Comparison of ENCODE assay signal across 9 mouse cellular contexts in genomic region chr12:80365345-80365744, GRCm38 (mm10).
A peak's percentile ranks its signal among the peaks of the same experiment; 100 is the strongest.
DNase-seq lines count a peak whose midpoint lies in the region; ATAC-seq and TF ChIP-seq lines count a peak whose summit lies in the region.
"Had no signal": no experiment of that assay in that cellular context is flagged by ENCODE, and none has a peak within 500 bp of the region (broad histone marks: within the 10 kb centered on the region; RNA-seq: fewer than 3 reads in every experiment).

No protein-coding gene starts in this region.

- no peaks in the 10 kb centered on the region for H3K9me3 ChIP-seq in lung, embryonic 16.5 days (ENCODE audit: control insufficient read depth, low read length)
- no peaks in the 10 kb centered on the region for H3K9me3 ChIP-seq in forebrain, embryonic 14.5 days (replicated peaks; ENCODE audit: control insufficient read depth, low read length)
- no peaks in the 10 kb centered on the region for H3K9me3 ChIP-seq in liver, embryonic 15.5 days (replicated peaks)

- TF ChIP-seq POLR2A in heart, adult 2 months (IDR thresholded peaks at IDR 0.05; ENCODE audit: insufficient read depth, low read depth, low read length), result no peak

- TF ChIP-seq CTCF in heart, adult 2 months (IDR thresholded peaks at IDR 0.05), result no peak

- ATAC-seq in lung, embryonic 16.5 days (ENCODE audit: low read depth), result 0 out of 2 replicates have a peak, but pooled peaks have one; percentile 7
- peak; percentile 15; the same call in 1 of the 2 replicates for ATAC-seq in forebrain, embryonic 14.5 days
- no peak for ATAC-seq in liver, embryonic 15.5 days (ENCODE audit: insufficient read depth)

- H3K4me1 ChIP-seq in heart, adult 2 months (ENCODE audit: control insufficient read depth, insufficient read depth, low read length), result peaks cover 1% of the 10 kb centered on the region; the same call in 1 of the 2 replicates
- peaks cover 24% of the 10 kb centered on the region for H3K4me1 ChIP-seq in lung, embryonic 16.5 days (replicated peaks; ENCODE audit: control insufficient read depth, insufficient read depth, low read length)
- peaks cover 16% of the 10 kb centered on the region for H3K4me1 ChIP-seq in forebrain, embryonic 14.5 days (ENCODE audit: control insufficient read depth, insufficient read depth, low read length)
- H3K4me1 ChIP-seq in liver, embryonic 15.5 days (replicated peaks), result peaks cover 5% of the 10 kb centered on the region; the same call in 1 of the 2 replicates

- no peak for DNase-seq in heart, adult 2 months
- DNase-seq in heart, adult 8-10 months (ENCODE audit: low spot score), result no peak
- no peak for DNase-seq in lung, postnatal 4 days
- no peak for DNase-seq in forebrain, embryonic 14.5 days (ENCODE audit: low spot score)
- DNase-seq in left cerebral cortex, adult 11 months (ENCODE audit: low spot score), result no peak
- no peak for DNase-seq in adrenal gland, postnatal 36 days
- DNase-seq: cerebellum, postnatal 36 days had no signal

- H3K27me3 ChIP-seq in heart, adult 2 months (ENCODE audit: control insufficient read depth, insufficient read depth, low read length), result no peaks in the 10 kb centered on the region
- H3K27me3 ChIP-seq in lung, embryonic 16.5 days (ENCODE audit: control insufficient read depth, insufficient read depth, low read depth, low read length), result no peaks in the 10 kb centered on the region
- H3K27me3 ChIP-seq in forebrain, embryonic 14.5 days (replicated peaks; ENCODE audit: control insufficient read depth, insufficient read depth, low read length), result no peaks in the 10 kb centered on the region
- H3K27me3 ChIP-seq in liver, embryonic 15.5 days, result no peaks in the 10 kb centered on the region

- H3K27ac ChIP-seq in heart, adult 2 months, result 0 out of 2 replicates have a peak overlapping the region, but pooled peaks have one; percentile 2
- peak overlapping the region; percentile 92 for H3K27ac ChIP-seq in lung, embryonic 16.5 days (ENCODE audit: low read length)
- 0 out of 2 replicates have a peak overlapping the region, but pooled peaks have one; percentile 1 for H3K27ac ChIP-seq in forebrain, embryonic 14.5 days (ENCODE audit: low read depth, low read length)
- 0 out of 2 replicates have a peak overlapping the region, but pooled peaks have one; percentile 10 for H3K27ac ChIP-seq in liver, embryonic 15.5 days (replicated peaks)

- intact Hi-C loops in heart, adult 2 months (cut with DNase I), result loop anchor here (5.0 kb wide), 1 partner anchor 108 kb away; no protein-coding TSS in a partner anchor

- H3K9ac ChIP-seq in heart, adult 2 months (ENCODE audit: low read depth, low read length), result no peak overlapping the region
- H3K9ac ChIP-seq in lung, embryonic 16.5 days (ENCODE audit: low read length), result peak overlapping the region; percentile 27
- no peak overlapping the region for H3K9ac ChIP-seq in forebrain, embryonic 14.5 days (ENCODE audit: low read length)
- no peak overlapping the region for H3K9ac ChIP-seq in liver, embryonic 15.5 days

- no peaks in the 10 kb centered on the region for H3K79me2 ChIP-seq in heart, adult 2 months (replicated peaks; ENCODE audit: control insufficient read depth, insufficient read depth, low read length)

- H3K4me2 ChIP-seq in lung, embryonic 16.5 days (ENCODE audit: low read depth, low read length), result peak overlapping the region; percentile 33; the same call in 1 of the 2 replicates
- no peak overlapping the region for H3K4me2 ChIP-seq in forebrain, embryonic 14.5 days (ENCODE audit: low read length)
- H3K4me2 ChIP-seq in liver, embryonic 15.5 days, result no peak overlapping the region

- H3K4me3 ChIP-seq in heart, adult 2 months, result no peak overlapping the region
- H3K4me3 ChIP-seq in lung, embryonic 16.5 days (ENCODE audit: low read length), result no peak overlapping the region
- H3K4me3 ChIP-seq in forebrain, embryonic 14.5 days (ENCODE audit: low read depth, low read length), result no peak overlapping the region
- no peak overlapping the region for H3K4me3 ChIP-seq in liver, embryonic 15.5 days (replicated peaks)

- 68% methylated on average over 3 of the region's 3 CpGs for WGBS in heart, adult 2 months
- WGBS in lung, embryonic 16.5 days, result 70% methylated on average over 3 of the region's 3 CpGs
- WGBS in forebrain, embryonic 14.5 days, result 72% methylated on average over 3 of the region's 3 CpGs
- 71% methylated on average over 3 of the region's 3 CpGs for WGBS in liver, embryonic 15.5 days (ENCODE audit: insufficient replicate concordance)

- H3K36me3 ChIP-seq in heart, adult 2 months (ENCODE audit: control insufficient read depth, insufficient read depth, low read length), result peaks cover 9% of the 10 kb centered on the region
- H3K36me3 ChIP-seq in lung, embryonic 16.5 days (ENCODE audit: control insufficient read depth, insufficient read depth, low read length), result peaks cover 6% of the 10 kb centered on the region
- H3K36me3 ChIP-seq in forebrain, embryonic 14.5 days (ENCODE audit: control insufficient read depth, insufficient read depth, low read length), result peaks cover 17% of the 10 kb centered on the region
- H3K36me3 ChIP-seq in liver, embryonic 15.5 days (replicated peaks), result peaks cover 19% of the 10 kb centered on the region; the same call in 1 of the 2 replicates

- no peak for TF ChIP-seq EP300 in heart, adult 2 months (IDR thresholded peaks at IDR 0.05; ENCODE audit: insufficient read depth, low read depth, low read length)

Comparison
In these comparisons a context has a peak if more than half of its experiments do, and no peak if none do; other contexts are left out.
1. H3K27ac ChIP-seq: peak in every context shown above with its lines; median percentile 92 in lung, embryonic 16.5 days; 10 in liver, embryonic 15.5 days; 2 in heart, adult 2 months; 1 in forebrain, embryonic 14.5 days.